Mouse (Mus musculus) c-Kit-negative CD71-positive TER-119-positive erythroid progenitor cells, embryonic 14.5 days (primary cell): Measurements from ENCODE around the gene Ciz1.

ENCODE experiments used
- DNase-seq: peaks from one replicate; pipeline ENCODE4 v3.0.0-alpha.2; 2013; ENCODE audit warnings: low read depth, low spot score

The Ciz1 gene

GRCm38 (mm10) chr2:32417486-32417885, 65.4 kb downstream of the Ciz1 start:
- DNase-seq: no peak

- DNase-seq: no peak
Measured at GRCm38 (mm10) chr2:32418430-32419151, 66.5 kb downstream of the Ciz1 start.

GRCm38 (mm10) chr2:32419359-32419758, 67.2 kb downstream of the Ciz1 start:
- DNase-seq: no peak

- DNase-seq: no peak
Measured at GRCm38 (mm10) chr2:32420066-32420608, 68.0 kb downstream of the Ciz1 start.

GRCm38 (mm10) chr2:32420647-32421046, 68.5 kb downstream of the Ciz1 start:
- no peak for DNase-seq

- no peak for DNase-seq
Measured at GRCm38 (mm10) chr2:32421851-32422251, 69.7 kb downstream of the Ciz1 start.

GRCm38 (mm10) chr2:32423481-32424331, 71.6 kb downstream of the Ciz1 start:
- no peak for DNase-seq

GRCm38 (mm10) chr2:32424796-32425195, 72.7 kb downstream of the Ciz1 start:
- no peak for DNase-seq

GRCm38 (mm10) chr2:32425568-32425967, 73.4 kb downstream of the Ciz1 start:
- no peak for DNase-seq

- DNase-seq: no peak
Measured at GRCm38 (mm10) chr2:32426141-32426540, 74.0 kb downstream of the Ciz1 start.

GRCm38 (mm10) chr2:32427720-32428119, 75.6 kb downstream of the Ciz1 start:
- DNase-seq: no peak

GRCm38 (mm10) chr2:32428262-32428722, 76.2 kb downstream of the Ciz1 start:
- DNase-seq: no peak

- DNase-seq: no peak
Measured at GRCm38 (mm10) chr2:32429215-32429891, 77.2 kb downstream of the Ciz1 start.
